Mouse (Mus musculus) spleen, adult 2 months (tissue): ENCODE data around the gene Cyp27a1.

Experiments
- CTCF ChIP-seq: fragments of 200-500 bp; IDR thresholded peaks from 2 replicates; pipeline ENCODE4 v1.5.1; 2011; ENCODE audit warnings: mild to moderate bottlenecking, inconsistent platforms; ENCODE audit not compliant: insufficient read depth, insufficient read length, insufficient replicate concordance; ENCODE audit errors: extremely low read depth
- POLR2A ChIP-seq: fragments of 200-500 bp; IDR thresholded peaks from 2 replicates; pipeline ENCODE4 v1.6.1; 2011; ENCODE audit warnings: low read depth, low read length, inconsistent platforms

GRCm38 (mm10) chr1:74698353-74698752 lies 15.0 kb upstream of the Cyp27a1 start:
- TF ChIP-seq POLR2A, result no peak
- no peak for TF ChIP-seq CTCF
